Mouse (Mus musculus): Measurements from ENCODE around the gene Rbm26.

Rbm26 gene

DNA sequence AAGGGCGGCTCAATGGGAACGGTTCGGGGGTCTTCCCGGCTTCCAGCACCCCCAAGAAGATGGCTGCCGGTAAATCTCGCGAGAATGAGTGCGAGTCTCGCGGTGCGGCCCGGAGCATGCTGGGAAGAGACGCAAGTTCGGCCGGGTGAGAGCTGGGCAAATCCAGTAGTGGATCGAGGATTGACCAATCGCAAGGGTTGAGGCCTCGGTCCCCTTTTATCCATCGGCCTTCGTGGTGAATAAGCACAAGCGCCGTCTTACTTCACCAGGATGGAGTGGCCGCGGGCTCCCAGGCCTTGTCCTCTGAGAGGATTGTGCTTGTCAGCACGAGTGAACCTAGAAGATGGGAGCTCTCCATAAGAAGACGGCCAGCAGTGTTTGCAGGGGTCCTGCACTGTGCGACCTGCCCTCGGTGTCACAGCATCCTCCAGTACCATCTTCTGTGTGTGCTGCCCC is at the start of gene Rbm26:
TSS of gene Rbm26 (minus strand) at position 90 of the 456 bp plus-strand sequence.
- DNase-seq (ENCODE audit: low read depth): peak; percentile 98

DNA sequence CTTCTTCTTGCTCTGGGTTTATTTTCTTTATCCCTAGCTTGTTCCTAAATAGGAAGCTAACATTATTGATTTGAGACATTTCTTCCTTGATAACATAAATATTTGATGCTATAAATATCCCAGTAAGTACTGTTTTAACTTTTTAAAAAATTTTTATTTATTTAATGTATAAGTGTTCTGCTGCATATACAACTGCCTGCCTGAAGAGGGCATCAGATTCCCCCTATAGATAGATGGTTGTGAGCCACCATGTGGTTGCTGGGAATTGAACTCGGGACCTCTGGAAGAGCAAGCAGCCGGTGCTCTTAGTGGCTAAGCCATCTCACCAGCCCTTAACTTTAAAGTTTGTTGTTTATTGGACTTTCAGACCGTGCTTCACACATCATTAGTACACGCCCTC is 48.7 kb upstream of the Rbm26 start:
- DNase-seq (ENCODE audit: low read depth): peak; percentile 10

DNA sequence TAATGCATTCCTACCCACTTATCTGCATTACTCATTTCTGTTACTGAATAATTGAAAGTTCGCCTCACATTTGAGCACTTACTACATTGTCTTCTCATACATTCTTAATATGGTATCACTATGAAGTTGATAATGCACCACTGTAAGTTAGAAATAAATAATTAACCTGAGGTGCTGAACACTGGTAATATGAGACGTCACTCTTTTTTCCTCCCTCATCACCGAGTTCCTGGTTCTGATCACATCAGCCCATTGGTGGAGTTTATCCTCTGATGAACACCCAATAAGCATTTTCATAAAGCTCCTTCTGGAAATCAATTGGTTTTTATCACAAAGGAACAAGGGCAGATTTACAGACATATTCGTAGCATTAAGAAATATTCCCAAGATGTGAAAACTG is 45.1 kb upstream of the Rbm26 start:
- no peak for DNase-seq (ENCODE audit: low read depth)

DNA sequence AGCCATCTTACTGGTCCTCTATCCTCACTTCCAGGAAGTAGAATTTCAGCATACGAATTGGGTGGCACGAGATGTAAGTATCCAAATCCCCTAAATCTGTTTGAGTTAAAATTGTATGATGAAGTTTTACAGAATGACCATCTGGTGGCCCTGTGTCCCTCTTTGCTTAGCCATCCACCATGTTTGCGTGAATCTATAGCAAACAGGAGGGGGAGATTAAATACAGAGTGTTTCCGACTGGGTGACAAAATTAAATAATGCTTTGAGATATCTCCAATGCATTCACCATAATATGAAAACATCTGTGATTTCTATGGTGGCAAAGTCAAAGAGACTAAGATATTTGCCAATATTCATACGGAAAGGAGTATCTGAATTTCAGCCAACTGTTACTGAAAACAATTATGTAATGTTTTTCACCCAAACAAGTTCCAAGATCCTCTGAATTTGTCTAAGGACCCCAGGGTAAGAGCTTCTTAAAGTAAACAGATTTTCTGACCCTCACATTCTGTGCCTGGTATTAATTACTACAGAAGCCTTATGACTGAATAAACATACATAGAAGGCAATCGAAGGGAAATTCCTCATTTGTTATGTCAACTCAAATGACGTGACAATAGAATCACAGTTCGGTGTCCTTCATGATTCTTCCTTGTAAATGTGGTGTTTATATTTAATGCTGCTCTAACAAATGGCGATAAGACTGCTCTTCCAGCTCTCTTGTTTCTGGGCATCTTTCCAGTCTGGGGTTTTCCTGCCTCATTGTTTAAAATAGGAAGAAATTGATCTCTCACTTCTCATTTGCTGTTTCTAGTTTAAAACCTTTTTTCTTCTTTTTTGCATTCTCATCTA is 42.6 kb upstream of the Rbm26 start:
- DNase-seq (ENCODE audit: low read depth): no peak

DNA sequence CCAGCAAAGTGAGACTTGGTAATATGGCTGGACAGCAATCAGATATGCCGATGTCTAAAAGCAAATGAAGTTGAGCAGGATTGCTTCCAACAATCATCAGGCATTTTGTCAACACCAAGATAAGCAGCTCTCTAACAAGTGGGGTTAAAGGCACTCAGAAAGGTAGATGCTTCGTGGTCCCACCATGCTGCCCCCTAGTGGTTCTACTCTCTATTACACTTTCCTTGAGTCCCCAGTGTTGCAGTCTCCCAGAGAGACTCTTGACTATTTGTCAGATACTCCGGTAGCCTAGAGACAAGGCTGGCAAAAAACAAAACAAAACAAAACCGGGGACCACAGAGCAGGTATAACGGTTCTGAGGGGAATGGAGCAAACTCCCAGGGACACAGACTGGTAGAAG is 21.3 kb upstream of the Rbm26 start:
- DNase-seq (ENCODE audit: low read depth): peak; percentile 75

DNA sequence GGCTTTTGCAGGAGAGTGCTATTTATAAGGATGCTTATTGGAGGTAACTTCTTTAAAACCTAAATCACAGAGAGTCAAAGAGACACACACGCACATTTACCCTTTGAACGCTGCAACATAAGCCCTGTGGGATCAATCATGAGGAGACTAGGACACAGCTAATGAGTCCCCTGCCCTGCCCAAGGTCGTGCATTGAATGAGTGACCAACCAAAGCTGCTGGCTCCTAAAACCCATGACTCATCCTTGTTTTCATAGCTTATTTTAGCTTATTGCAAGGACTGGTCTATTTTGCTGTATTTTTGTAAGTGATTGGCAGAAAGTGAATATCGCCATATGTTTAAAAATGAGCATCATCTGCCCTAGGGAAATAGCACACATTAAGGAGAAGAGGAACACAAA is 17.6 kb upstream of the Rbm26 start:
- DNase-seq (ENCODE audit: low read depth): no peak

DNA sequence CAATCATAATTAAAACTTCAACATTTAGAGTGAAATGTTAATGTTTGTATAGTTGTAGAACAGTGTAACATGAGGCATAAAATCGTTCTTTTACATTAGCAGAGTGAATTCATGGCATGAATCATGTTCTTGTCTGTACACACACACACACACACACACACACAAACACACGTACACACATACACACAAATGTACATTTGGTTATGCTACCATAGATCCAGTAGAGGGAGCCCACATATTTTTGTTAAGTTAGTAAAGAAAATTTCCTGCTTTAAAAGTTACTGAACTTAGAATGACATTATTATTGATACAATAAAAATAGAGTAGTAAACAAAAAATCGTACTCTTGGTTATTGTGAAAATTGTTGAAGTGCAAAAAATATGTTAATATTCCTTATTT is 7.7 kb upstream of the Rbm26 start:
- peak; percentile 35 for DNase-seq (ENCODE audit: low read depth)

DNA sequence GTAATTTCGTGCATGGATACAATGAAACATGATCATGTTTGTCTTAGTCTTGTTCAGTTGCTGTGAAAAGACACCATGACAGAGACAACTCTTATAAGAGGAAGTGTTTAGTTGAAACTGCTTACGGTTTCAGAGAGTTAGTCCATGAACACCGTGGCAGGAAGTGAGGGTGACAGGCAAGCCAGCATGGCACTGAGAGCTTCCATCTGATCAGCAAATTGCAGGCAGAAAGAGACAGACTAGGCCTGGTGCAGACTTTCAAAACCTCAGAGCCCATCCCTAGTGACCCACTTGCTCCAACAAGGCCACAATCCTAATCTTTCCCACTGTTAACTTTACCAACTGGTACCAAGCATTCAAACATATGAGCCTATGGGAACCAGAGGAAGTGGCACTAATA is 5.7 kb upstream of the Rbm26 start:
- peak; percentile 27 for DNase-seq (ENCODE audit: low read depth)

DNA sequence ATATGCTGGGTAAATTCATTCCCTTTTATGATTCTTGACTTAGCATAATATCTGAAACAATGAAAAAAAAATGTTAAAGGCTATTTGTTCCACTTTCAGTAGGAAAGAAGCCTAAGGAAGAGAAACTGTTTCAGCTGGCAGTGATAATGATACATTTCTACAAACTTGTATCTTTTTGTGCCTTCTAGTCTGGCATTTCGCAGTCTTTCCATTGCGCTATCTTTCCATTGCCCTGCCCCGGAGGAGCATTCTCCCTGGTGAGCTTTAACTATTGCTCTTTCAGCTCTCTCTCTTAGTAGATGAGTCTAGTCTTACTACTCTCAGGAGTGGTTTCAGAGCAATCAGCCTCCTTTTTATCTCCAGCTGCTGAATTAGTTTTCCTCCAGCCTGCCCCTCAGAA is 2.6 kb upstream of the Rbm26 start:
- DNase-seq (ENCODE audit: low read depth): no peak

DNA sequence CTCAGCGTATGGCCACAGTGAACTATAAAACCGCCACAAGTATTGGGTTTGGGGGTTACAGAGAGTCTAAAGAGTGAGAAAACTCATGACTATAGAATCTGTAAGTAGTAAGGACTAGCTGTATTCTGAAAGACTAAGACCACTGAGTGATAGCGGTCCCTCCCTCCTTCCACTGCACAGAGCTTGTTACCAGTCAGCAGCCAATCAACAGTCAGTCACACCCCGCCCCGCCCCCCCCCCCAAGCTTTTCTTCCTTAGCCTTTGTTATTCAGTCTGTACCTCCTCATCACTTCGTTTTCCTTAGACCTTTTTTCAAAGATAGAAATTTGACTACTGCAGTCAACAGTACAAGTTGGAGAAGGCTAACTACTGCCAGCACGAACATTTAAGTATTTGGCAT is 1.9 kb upstream of the Rbm26 start:
- DNase-seq (ENCODE audit: low read depth): no peak

DNA sequence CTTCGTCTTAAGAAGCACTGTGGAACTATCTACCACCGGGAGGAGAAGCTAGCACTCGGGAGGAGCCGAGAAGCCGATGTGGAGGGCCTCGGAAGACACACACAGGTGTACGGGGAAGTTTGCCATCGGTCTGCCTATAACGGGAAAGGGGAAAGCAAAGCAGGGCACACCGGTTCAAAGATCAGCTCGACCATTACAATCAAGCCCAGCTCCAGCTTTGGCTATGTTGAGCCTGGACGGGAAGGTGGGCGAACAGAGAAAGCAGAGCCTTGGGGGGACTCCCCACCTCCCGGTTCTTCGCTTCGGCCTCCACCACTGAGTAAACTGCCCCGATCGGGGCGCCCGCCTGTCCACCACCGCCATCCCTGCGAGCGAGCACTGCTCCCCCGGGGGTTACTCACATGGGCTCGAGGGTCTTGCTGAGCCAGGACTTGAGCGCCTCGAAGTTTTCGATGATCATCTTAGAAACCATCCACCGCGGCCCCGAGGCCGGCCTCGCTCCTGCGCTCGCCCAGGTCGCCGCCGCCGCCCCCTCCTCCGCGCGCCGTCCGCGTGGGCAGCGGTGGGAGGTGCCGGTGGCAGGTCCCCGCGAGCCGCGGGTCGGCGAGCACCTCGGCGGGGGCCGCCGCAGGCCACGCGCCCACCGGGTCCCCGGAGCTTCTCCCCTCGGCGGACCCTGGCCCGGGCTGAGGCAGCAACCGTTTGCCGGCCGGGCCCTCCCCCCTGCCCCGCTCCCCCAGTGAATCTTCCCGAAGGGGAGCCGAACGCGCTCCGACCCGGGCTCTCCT is 552 bp downstream of the Rbm26 start:
- DNase-seq (ENCODE audit: low read depth): peak; percentile 65

DNA sequence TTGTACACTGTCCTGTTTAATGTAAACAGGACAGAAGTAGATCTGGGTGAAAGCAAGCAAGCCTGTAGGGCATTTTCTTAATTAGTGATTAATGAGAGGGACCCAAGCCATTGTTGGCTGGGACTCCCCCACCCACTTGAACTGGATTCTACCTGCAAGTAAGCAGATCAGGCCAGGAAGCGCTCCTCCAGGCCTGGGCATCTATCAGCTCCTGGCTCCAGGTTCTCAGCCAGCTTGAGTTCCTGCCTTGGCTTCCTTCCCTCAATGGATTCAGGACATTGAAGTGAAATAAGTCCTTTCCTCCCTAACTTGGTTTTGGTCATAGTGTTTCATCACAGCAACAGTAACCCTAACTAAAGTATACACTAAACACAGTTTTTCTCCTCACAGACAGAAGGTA is 9.9 kb downstream of the Rbm26 start:
- no peak for DNase-seq (ENCODE audit: low read depth)

DNA sequence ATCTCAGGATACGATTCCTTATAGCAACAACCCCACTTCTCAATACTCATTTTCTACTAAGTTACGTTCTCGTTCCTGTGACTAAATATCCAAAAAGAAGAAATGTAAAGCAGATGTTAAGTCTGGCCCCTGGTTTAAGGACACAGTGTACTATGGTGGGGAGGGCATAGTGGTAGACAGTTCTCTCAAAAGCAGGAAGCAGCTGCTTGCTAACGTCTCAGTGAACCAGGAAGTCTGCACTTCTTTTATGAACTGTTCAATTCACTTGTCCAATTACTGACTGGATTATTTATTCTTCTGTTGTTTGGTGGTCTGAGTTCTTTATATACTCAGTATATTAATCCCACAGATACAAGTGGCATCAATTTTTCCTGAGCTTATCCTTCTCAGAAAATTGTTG is 12.3 kb downstream of the Rbm26 start:
- DNase-seq (ENCODE audit: low read depth): peak; percentile 31

DNA sequence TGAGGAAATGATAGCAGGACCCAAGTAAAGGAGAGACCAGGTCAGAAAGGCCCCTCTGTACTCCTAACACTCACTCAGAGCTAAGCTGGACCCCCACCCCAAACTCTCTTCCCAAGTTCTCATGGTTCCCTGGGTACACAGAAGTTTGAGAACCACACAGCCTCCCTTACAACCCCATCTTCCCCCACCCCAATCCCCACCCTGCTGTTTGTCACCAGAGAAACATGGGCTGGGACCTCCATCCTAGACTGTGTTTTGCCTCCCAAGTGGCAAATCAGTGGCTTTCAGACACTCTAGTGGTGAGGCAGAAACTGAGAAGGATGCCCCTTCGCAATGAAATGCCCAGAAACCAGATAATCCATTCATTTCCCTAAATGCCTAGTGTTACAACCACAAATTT is 15.8 kb downstream of the Rbm26 start:
- no peak for DNase-seq (ENCODE audit: low read depth)

DNA sequence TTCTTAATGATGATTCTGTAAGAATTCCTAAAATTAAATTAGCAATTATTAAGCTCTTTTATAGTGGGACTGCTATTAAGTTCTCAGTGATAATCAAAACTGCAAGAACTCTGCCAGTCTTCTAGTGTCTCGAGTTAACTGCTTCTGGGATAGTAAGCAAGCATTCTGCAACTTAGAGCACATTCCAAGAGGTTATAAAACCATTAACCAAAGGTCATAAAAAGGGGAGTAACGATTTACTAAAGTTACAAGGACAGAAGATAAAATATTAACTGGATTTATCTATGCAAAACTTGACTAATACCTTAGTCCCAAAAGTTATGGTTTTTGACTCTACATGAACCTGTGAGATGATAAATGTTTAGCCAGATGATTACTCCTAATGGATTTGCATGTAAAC is 18.6 kb downstream of the Rbm26 start:
- no peak for DNase-seq (ENCODE audit: low read depth)

DNA sequence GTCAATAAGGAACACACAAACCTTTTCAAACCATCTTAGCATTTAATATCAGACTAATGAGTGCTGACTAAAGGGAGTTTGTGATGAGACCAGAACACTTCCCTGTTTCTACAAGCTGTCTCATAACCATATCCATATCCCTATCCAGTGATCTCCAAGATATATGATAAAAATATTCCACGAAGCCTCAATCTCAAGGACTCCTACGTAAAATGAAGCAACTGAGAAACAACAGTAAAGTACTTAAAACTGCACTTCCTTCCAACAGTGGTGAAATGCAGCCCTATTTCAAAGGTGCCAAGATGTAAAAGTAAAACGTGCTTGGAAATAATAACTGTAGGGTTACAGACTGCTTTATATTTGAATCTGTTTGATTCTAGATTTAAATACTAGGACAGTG is 43.1 kb downstream of the Rbm26 start:
- no peak for DNase-seq (ENCODE audit: low read depth)

DNA sequence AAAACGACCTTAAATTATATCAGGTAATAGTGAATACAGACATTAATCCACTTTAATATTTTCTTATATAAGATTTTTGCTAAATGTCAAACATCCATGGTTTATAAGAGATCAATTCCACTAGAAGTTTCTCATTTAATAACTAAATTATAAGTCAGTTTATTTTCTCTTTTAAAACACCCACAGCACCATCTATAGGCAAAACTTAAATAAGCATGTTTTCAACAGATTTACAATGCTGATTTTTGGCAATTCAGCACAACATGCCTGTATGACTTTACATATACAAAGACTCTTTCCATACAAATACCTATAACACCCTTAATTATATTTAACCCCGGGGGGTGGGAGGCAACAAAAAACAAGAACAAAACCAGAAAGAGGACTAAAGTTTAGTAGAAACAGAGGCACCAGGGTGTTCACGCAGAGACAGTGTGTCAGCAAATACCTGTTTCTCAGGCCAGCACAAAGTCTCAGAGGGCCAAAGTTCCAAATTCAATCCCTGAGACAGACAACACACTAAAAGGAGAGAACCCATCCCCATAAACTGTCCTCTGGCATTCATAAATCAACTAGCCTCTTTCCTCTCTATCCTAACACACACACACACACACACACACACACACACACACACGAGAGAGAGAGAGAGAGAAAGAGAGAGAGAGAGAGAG is 49.3 kb downstream of the Rbm26 start:
- peak; percentile 9 for DNase-seq (ENCODE audit: low read depth)

DNA sequence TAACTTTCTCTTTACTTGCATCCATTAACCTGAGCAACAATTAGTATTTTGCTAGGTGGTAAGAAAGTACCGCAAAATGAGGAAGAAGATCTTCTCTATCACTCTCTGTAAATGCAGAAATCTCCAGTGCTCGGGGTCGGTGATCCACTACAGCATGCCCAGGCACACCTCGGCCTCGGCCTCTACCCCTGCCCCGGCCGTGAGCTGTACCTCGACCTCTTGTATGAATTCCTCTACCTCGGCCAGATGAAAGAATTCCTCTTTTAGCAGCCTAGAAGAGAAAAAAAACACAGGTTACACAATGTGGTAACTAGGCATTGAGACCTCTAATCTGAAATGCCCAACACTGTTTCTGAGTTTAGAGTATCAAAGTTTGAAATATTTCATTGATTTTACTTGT is 52.6 kb downstream of the Rbm26 start:
- DNase-seq (ENCODE audit: low read depth): no peak

DNA sequence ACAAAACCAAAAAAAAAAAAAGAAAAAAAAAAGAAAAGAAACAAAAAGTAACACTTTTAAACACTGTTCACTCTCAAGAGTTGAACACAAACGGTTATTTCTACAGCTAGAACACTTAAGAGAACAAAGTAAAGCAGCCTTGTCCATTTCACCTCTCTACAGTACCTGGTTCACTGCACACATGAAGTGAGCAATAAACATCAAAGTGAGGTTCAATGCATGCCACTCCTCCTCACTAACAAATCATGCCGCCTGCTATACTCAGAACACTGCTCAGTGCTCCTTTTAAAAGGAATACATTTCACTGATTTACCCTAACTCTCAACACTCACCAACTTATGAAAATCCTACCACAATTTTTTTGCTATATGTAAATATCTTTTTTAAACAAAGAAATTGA is 61.7 kb downstream of the Rbm26 start:
- DNase-seq (ENCODE audit: low read depth): no peak

DNA sequence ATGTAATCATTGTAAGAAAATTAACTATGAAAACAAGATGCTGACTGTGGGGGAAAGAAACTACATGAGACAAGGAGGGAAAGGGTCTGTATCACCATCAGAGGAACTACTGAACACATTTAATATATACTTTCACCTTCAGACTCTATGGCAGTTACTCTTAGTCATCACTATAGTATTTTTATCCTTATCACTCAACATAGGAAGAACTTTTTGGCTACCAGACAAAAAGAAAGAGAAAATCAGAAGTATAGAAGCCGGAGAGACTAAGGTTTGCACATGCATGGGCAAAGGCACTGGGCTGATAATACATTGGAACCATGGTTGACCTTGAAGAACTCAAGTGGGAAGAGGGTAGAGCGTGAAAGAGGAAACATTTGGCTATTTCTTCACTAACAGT is 70.9 kb downstream of the Rbm26 start:
- no peak for DNase-seq (ENCODE audit: low read depth)

DNA sequence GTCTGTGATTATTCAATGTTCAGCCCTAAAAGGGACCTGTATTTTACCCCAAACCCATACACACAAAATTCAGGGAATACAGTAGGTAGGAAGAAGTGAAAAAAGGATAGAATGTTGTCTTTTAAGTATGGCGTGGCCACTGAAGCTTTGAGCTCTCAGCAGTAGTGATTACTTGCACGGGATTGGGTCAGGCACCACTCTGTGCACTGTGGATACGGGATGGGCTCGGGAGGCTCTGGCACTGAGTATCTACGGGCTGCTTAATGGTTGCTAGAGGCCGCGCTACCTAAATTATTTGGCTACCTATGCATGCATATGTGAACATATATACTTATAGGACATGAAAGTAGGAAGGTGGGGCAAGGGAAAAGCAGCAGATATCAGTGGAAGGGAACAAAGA is 78.3 kb downstream of the Rbm26 start:
- no peak for DNase-seq (ENCODE audit: low read depth)

DNA sequence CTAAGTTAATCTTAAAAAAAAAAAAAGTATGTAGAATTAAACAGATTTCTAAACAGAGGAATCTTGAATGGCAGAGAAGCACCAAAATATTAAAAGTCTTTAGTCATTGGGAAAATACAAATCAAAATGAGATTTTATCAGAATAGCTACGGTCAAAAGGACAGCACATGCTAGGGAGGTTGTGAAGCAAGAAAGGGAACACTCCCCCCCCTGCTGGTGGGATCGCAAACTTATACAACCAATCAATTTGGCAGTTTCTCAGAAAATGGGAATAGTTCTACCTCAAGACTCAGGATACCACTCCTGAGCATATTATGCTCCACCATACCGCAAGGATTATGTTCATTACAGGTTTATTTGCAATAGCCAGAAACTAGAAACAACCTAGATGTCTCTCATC is 80.9 kb downstream of the Rbm26 start:
- DNase-seq (ENCODE audit: low read depth): peak; percentile 23

DNA sequence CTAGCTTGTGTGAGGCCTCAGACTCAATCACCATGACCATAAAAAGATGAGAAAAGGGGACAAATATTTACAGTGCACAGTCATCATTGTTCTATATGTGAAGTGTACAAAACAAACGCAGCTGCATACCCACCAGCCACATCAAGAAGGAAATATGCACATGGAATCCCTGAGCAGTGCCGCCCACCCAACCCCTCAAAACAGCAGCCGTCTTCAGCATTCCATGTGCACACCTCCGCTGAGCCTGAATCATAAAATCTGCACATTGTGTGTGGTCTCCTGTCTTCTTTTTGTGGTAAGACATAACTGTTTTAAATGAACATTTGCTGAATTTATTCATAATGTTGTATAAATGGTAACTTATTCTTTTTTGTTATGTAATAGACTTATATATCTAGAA is 90.1 kb downstream of the Rbm26 start:
- DNase-seq (ENCODE audit: low read depth): no peak
